Mouse (Mus musculus): ENCODE measurements around the gene Ambp. TPM values are rescaled to one million over a fixed set of nuclear protein-coding genes. Genes with fewer than 3 reads are reported as not detected.

The Ambp gene
- total and polyA plus RNA-seq, 2 experiments from 2014 or later, result not detected

DNA sequence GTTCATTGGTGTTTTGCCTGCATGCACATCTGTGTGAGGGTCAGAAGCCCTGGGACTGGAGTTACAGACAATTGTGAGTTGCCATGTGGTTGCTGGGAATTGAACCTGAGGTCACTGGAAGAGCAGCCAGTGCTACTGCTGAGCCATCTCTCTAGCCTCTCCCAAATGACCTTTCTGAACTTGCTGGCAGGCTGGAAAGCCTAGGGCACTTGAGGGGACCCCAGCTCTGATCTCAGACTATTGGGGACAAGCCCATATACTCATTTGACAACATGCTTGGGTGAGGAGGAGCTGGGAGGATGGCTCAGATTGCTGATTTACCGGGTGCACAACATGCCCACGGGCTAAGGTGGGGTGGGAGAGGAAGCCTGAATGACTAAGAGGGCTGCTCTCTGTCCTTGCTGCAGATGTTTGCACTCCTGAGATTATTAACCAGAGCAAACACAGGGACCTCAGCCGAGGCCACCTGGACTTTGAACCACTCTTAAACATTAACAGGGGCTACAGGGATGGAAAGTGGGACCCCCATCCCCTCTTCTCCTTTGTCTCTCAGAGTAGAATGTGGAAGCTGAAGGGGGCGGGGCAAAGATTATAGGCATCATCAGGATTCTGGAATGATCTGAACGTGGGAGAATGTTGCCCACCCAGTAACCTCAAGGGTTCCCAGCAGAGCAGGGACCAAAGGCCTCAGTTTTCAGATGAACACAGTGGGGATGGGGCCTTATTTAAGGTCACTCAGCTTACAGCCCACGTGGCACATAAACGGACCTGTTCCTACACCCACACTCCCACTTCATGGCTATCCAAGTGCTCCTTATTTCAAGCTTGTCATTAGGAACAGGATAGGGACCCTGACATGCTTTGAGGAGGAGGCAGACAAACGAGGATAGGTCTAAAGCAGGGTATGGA lies 2.4 kb upstream of the Ambp start:
- Histone ChIP-seq H3K4me3 (ENCODE audit: low read depth, low read length) (no peak overlapping the region), H3K36me3 (ENCODE audit: insufficient read depth) (no peaks in the 10 kb centered on the region), H3K27me3 (ENCODE audit: insufficient read depth, low read length) (no peaks in the 10 kb centered on the region), H3K9ac (no peak overlapping the region), H3K9me3 (ENCODE audit: low read length) (no peaks in the 10 kb centered on the region), H3K27ac (ENCODE audit: low read depth, low read length) (no peak overlapping the region), H3K4me2 (ENCODE audit: low read depth) (no peak overlapping the region), H3K4me1 (ENCODE audit: insufficient read depth) (no peaks in the 10 kb centered on the region)
- DNase-seq, result no peak
- TF ChIP-seq CTCF (IDR thresholded peaks at IDR 0.05; ENCODE audit: low read depth), result no peak
- ATAC-seq, result no peak
- WGBS, result 71% methylated on average over 8 of the region's 8 CpGs

DNA sequence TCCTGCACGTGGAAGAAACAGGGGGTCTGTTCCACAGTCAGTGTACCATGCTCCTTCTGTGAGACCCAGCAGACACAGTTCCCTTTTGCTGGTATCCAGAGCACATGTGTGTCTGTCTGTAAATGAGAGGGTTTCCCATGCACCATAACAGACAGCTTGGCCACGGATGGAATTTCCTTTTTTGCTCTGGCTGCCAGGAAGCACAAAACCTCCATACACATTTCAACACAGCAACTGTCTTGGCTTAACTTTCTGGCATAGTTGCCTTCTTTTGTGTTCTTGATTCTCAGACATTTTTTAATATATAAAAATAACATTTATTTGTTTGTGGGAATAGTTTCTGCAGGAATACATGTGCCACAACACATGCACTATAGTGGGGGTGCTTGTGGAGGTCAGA lies 997 bp upstream of the Ambp start:
- Histone ChIP-seq H3K4me3 (ENCODE audit: low read depth, low read length) (no peak overlapping the region), H3K9me3 (ENCODE audit: low read length) (no peaks in the 10 kb centered on the region), H3K36me3 (ENCODE audit: insufficient read depth) (no peaks in the 10 kb centered on the region), H3K27ac (ENCODE audit: low read depth, low read length) (no peak overlapping the region), H3K4me1 (ENCODE audit: insufficient read depth) (no peaks in the 10 kb centered on the region), H3K27me3 (ENCODE audit: insufficient read depth, low read length) (no peaks in the 10 kb centered on the region), H3K9ac (no peak overlapping the region), H3K4me2 (ENCODE audit: low read depth) (no peak overlapping the region)
- no peak for ATAC-seq
- no peak for TF ChIP-seq CTCF (IDR thresholded peaks at IDR 0.05; ENCODE audit: low read depth)
- 48% methylated on average over 2 of the region's 2 CpGs for WGBS
- DNase-seq, result peak; percentile 17

DNA sequence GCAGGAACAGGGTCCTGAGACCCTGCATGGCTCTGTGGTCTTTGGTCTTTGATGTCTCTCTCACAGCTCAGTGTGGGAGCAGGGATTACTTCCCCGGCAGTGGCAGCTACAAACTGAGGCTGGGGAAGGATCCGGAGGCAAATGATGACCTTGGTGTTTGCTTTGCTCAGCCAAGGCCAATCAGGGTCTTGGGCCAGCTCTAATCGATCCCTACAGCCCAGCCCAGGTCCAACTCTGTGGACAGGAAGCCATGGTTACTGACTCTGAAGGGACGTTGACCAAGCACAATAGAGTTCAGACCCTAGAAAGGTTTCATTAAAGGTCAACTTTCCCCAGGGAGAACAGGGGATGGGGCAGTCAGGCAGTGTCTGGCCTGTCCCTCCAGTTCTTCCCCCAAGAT lies 571 bp downstream of the Ambp start:
- TF ChIP-seq CTCF (IDR thresholded peaks at IDR 0.05; ENCODE audit: low read depth), result no peak
- DNase-seq (no peak), ATAC-seq (no peak)
- H3K27ac ChIP-seq (ENCODE audit: low read depth, low read length), result no peak overlapping the region
- H3K4me3 ChIP-seq (ENCODE audit: low read depth, low read length), result no peak overlapping the region
- no peak overlapping the region for H3K9ac ChIP-seq
- H3K27me3 ChIP-seq (ENCODE audit: insufficient read depth, low read length), result no peaks in the 10 kb centered on the region
- no peaks in the 10 kb centered on the region for H3K36me3 ChIP-seq (ENCODE audit: insufficient read depth)
- no peaks in the 10 kb centered on the region for H3K4me1 ChIP-seq (ENCODE audit: insufficient read depth)
- WGBS, result 66% methylated on average over 4 of the region's 4 CpGs
- no peak overlapping the region for H3K4me2 ChIP-seq (ENCODE audit: low read depth)
- H3K9me3 ChIP-seq (ENCODE audit: low read length), result no peaks in the 10 kb centered on the region

DNA sequence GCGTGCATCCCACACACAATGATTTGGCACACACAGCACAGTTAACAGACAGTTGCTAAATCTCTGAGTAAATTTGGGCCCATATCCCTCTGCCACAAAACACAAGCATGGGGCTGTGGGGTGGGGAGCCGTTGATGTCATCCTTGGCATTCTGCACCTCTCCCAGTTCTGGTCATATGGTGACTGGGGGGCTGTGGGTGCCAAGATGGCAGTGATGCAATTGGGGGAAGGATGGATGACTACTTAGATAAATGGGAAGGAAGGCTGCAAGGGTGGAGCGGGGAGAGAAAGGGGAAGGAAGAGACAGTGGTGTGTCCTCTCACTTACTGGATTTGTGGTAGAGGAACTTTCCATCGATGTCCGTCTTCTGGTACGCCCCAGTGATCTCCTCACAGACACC lies 3.5 kb downstream of the Ambp start:
- Histone ChIP-seq H3K9me3 (ENCODE audit: low read length) (no peaks in the 10 kb centered on the region), H3K27me3 (ENCODE audit: insufficient read depth, low read length) (no peaks in the 10 kb centered on the region), H3K27ac (ENCODE audit: low read depth, low read length) (no peak overlapping the region), H3K4me1 (ENCODE audit: insufficient read depth) (no peaks in the 10 kb centered on the region), H3K4me2 (ENCODE audit: low read depth) (no peak overlapping the region), H3K4me3 (ENCODE audit: low read depth, low read length) (no peak overlapping the region), H3K36me3 (ENCODE audit: insufficient read depth) (no peaks in the 10 kb centered on the region), H3K9ac (no peak overlapping the region)
- DNase-seq (peak; percentile 3), ATAC-seq (peak; percentile 38; the same call in 1 of the 2 replicates)
- no peak for TF ChIP-seq CTCF (IDR thresholded peaks at IDR 0.05; ENCODE audit: low read depth)
- 79% methylated on average over 6 of the region's 6 CpGs for WGBS

DNA sequence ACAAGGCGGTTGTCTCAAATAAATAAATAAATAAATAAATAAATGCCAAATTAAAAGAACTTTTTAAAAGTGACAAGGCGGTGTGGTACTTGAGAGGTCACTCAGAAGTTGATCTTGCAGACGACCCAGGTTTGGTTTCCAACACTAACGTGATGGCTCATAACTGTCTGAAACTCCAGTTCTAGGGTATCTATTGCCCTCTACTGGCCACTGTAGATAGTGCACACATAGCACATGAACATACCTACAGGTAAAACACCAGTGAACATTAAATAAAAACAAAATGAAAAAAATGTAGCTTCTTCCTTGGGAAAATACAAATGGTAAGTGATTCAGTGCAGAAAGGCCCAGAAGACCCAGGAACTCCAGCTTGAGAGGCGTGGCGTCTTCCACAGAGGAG lies 7.3 kb downstream of the Ambp start:
- Histone ChIP-seq H3K27me3 (ENCODE audit: insufficient read depth, low read length) (no peaks in the 10 kb centered on the region), H3K4me2 (ENCODE audit: low read depth) (no peak overlapping the region), H3K36me3 (ENCODE audit: insufficient read depth) (no peaks in the 10 kb centered on the region), H3K4me3 (ENCODE audit: low read depth, low read length) (no peak overlapping the region), H3K4me1 (ENCODE audit: insufficient read depth) (no peaks in the 10 kb centered on the region), H3K9ac (no peak overlapping the region), H3K9me3 (ENCODE audit: low read length) (no peaks in the 10 kb centered on the region), H3K27ac (ENCODE audit: low read depth, low read length) (no peak overlapping the region)
- TF ChIP-seq CTCF (IDR thresholded peaks at IDR 0.05; ENCODE audit: low read depth), result 0 out of 2 replicates have a peak, but pooled peaks have one; percentile 12
- 95% methylated on average over 6 of the region's 6 CpGs for WGBS
- DNase-seq (no peak), ATAC-seq (no peak)

DNA sequence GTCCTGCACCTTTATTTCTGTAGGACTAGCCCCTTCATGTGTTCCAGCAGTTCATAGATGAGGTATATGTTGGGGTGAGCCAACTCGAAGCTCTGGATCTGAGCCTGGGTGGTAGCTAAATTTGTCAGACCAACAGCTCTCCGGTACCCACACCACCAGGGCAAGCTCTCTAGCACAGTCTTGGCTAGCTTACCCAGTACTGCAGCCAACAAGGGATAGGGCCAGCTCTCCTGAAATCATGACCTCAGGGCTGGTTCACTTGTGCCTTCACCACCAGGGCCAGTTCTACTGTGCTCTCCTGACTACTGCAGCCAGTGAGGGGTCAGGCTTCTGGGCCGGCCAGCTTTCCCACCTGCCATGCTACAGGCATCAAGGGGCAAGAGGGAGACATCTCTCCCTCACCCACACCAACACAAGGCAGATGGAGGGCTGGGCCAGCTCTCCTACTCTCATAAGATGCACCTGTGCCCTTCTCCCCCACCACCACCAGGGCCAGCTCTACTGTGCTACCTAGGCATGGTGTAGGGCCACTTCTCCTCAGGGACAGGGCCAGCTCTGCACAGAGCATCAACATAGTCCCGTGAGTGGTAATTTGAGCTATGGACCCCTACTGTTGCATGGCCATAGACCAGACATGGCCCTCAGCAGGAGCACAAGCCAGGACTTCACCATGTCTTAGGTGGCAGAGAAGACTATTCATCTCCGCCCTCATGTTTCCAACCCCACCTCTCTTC lies 24.5 kb downstream of the Ambp start:
- no peaks in the 10 kb centered on the region for H3K4me1 ChIP-seq (ENCODE audit: insufficient read depth)
- peaks cover 21% of the 10 kb centered on the region for H3K36me3 ChIP-seq (ENCODE audit: insufficient read depth)
- 90% methylated on average over 5 of the region's 5 CpGs for WGBS
- H3K9me3 ChIP-seq (ENCODE audit: low read length), result no peaks in the 10 kb centered on the region
- H3K9ac ChIP-seq, result no peak overlapping the region
- no peak overlapping the region for H3K4me3 ChIP-seq (ENCODE audit: low read depth, low read length)
- DNase-seq, result no peak
- no peak overlapping the region for H3K4me2 ChIP-seq (ENCODE audit: low read depth)
- H3K27ac ChIP-seq (ENCODE audit: low read depth, low read length), result no peak overlapping the region
- no peak for ATAC-seq
- no peak for TF ChIP-seq CTCF (IDR thresholded peaks at IDR 0.05; ENCODE audit: low read depth)
- no peaks in the 10 kb centered on the region for H3K27me3 ChIP-seq (ENCODE audit: insufficient read depth, low read length)

All from forebrain, postnatal 0 days (tissue).